Mouse (Mus musculus) Muller cell, postnatal 12 days (primary cell): ENCODE data around the gene Ptgr1.

ENCODE experiments used
- DNase-seq: peaks from one replicate; pipeline ENCODE4 v3.0.0-alpha.2; 2015; ENCODE audit errors: inconsistent ontology term

Gene Ptgr1

DNA sequence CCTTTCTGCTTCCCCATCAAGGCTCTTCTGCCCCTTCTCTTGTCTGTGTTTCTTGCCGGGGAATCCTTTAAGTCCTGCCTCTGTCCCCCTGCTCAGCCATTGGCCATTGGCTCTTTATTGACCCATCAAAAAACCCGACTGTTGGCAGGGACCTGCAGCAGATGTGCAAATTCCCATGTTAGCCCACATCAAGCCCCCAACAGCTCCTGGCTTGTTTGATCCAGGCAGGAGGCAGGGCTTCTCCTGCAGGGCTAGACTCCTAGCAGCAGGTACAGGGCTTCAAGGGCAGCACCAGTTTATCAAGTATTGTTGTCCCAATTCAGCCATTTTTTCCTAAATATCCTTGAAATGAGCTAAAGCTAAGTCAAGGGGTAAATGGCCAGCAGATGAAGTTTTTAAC lies 60.8 kb downstream of the Ptgr1 start:
- DNase-seq, result no peak

DNA sequence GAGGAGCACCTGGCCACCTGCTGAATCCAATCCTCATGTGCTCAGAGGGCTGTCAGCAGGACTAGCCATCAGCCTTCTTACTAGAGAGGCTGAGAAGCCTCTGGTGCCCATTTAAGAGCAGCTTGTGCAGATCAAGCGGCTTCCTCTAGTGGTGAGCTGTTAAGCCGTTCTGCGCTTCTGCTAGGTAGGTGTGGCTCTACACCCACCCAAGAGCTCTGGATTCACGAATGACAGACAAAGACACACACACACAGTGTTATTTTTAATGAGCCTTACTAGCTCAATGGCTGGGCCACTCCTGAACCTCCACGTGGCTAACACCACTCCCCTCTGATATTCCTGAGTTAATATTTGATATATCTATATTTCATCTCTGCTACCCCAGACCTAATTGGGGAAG lies 61.3 kb downstream of the Ptgr1 start:
- no peak for DNase-seq

DNA sequence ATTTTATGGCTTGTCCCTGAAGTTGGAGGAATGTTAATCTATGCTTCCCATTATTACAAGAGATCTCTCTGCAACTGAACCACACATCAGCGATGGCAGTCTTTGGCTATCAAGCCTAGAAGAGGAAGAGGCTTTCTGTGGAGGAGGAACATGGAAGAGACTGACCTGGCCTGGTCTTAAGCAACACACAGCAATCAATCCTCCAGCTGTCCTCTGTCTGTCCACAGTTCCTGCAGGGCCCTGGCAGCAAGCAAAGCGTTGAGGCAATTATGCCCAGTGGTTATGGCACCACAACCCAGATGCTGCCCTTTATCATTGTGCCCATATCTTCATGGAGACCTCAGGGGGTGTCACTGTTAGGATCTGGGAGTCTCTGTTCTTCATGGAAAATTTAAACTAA lies 63.0 kb downstream of the Ptgr1 start:
- DNase-seq, result no peak
